Mouse (Mus musculus) layer of hippocampus, postnatal 36 days (tissue): ENCODE data around the gene Tars2. TPM values are rescaled to one million over a fixed set of nuclear protein-coding genes. Genes with fewer than 3 reads are reported as not detected.
A peak's percentile ranks its signal among the peaks of the same experiment; 100 is the strongest.

Experiments used
- DNase-seq, 2 experiments: peaks; one replicate each; pipeline ENCODE4 v3.0.0; 2022
- total RNA-seq, 2 experiments: library from RNA; stranded (reverse); gene quantifications; 2 replicates each; pipeline ENCODE4 v1.2.3; 2021

Tars2 gene
- total RNA-seq, 2 experiments from 2014 or later = 39.4 to 51.2 TPM

DNA sequence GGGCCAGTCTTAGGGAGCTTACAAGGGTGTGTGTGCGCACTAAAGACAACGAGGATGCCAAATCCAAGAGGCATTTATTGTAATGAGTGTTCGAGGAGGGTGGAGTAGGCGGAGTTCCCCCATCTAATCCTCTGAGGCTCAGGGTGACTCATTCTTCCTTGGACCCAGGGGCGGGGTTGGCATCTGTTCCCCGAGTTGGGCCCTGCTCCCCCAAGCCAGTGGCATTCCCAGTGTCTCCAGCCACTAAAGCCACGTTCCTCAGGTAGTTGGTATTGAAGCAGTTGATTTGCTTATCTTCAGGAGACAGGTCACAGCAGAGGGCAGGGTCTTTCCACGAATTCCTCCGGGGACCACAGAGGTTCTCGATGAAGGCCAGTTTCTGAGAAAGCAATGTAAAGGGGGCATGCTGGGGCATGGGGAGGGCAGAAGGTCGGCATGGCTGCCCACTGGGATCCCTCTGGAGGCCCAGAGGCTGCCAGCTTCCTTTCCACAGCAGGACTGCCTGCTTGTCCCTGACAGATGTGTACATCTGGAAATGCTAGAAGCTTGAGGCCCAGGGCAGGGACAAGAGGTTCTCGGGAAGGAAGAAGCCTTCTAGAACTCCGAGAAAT is 25.8 kb downstream of the Tars2 start:
- no peak for DNase-seq

DNA sequence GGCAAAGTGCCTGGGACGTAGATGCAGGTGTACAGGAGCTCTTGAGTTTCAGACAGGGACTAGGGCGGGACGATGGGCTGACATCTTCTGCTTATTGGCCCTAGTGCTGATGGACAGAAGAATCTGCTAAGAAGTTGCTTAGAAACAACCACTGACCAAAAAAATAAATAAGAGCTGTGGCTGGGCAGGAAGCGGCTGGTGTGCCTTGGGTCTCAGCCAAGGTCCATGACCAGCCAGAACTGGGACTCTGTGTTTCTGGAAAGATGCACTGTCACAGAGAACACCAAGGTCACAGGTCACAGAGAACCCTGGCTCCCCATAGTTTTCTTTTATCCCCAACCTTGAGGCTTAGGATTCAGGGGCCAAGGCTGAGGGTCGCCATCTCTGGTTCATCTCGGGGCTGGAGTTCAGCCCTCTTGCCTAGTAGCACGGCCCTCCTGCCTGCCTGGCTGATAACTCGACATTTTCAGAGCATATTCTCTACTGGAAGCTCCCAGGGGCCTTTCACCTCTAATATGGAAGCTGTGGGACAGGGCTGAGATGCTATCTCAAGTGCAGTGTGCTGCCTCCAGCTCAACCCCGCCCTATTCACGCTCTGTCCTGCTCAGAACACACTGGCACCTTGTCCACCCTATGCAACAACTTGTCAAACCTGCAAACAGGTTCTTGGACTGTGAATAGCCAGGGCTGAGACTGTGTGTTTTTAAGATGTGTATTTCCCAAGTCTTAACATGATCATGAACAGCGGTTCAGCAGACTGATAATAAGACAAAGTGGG is 27.1 kb downstream of the Tars2 start:
- no peak for DNase-seq

DNA sequence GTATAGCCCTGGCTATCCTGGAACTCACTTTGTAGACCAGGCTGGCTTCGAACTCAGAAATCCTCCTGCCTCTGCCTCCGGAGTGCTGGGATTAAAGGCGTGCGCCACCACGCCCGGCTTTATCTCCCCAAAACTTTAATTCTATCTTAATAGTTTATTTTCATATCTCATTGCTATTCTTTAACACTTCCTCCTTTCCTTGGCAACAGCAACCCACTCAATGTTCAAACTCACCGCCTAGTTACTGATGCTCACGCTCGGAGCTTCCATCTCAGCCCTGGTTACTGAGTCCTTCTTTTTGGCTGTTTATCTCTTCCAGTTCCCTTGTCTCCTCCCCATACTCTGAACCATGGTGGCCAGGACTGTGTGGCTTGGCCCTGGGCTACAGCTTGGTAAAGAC is 27.7 kb downstream of the Tars2 start:
- DNase-seq = no peak

DNA sequence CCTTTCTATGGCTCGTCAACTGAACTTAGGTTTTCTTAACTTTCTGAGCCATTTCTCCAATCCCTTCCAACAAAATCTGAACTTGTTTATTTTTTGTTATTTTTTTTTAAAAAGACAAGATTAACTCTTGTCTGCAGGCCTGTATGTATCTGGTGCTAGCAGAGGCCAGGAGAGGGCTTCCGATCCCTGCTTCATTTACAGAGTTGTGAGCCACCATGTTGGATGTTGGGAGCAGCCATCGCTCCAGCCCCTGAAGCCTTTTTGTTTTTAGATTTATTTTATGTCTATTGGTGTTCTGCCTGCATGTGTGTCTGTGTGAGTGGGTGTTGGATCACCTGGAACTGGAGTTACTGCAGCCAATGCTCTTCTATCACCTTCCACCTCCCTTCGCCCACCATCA is 28.2 kb downstream of the Tars2 start:
- no peak for DNase-seq

DNA sequence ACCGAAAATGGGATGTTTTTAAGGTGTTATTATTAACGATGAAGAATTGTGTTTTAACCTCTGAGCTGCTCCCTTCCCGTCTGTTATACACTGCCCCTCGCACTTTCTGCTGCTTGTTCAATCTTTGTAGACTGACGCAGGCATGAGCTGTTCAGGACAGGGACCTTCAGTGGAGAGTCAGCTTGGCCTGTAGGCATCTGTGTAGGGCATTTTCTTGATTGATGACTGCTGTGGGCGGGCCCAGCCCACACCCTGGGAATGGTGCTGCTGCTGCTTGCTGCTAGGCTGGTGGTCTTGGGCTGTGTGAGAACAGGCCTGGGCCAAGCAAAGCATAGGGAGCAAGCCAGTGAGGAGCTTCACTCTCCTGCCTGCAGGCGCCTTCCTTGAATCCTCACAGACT is 29.6 kb downstream of the Tars2 start:
- DNase-seq = no peak

DNA sequence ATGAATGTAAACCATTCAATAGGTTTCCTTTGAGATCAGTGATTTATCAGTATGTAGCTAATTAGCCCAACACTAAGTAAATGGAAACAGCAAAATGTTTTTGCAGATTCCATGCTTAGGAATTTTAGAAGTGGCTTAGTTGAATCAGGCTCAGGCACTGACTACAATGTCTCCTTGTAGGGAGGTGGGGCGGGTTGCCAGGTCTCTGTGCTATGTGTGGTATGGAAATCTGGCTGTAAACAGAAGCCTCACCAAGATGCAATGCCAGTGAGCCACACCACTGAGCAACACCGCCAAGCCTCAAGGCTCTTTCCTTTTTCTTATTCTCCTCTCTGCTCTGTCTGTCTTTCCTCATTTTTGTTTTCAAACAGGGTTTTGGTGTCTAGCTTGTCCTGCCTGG is 31.1 kb downstream of the Tars2 start:
- DNase-seq = no peak

DNA sequence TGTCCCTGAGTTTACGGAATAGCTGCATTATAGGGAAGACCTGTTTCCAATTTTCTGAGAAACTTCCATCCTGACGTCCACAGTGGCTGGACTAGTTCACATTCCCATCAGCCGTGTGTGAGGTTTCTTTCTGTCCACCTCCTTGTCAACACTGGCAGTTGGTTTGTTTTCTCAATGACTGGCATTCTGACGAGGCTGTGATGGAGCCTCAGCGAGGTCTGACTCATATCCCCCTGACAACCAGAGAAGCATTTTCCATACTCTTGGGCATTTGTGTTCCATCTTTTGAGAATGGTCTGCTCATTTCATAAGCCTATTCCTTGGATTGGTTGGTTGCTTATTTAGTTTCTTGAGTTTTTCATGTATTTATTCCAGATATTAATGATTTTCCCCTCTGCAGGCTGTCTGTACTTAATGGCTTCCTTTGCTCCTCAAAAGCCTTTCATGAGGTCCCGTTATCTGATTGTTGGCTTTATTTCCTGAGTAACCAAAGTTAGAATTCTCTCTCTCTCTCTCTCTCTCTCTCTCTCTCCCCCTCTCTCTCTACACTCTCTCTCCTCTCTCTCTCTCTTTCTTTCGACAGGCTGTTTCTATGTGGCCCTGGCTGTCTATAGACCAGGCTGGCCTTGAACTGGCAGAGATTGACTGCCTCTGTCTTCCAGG is 33.2 kb downstream of the Tars2 start:
- no peak for DNase-seq

DNA sequence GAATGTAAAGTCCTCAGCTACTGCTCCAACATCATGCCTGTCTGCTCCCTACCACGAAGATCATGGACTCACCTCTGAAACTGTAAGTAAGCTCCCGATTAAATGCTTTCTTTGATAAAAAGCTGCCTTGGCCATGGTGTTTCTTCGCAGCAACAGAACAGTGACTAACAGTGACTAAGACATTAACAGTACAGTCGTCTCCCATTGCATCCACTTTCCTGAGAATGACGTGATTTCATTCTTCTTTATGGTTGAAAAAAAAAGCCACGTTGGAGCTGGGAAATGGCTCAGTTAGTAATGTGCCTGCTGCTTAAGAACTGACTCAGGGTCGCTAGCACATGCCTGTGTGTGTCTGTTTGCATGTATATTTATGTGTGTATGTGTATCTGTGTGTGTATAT is 34.1 kb downstream of the Tars2 start:
- DNase-seq = no peak

DNA sequence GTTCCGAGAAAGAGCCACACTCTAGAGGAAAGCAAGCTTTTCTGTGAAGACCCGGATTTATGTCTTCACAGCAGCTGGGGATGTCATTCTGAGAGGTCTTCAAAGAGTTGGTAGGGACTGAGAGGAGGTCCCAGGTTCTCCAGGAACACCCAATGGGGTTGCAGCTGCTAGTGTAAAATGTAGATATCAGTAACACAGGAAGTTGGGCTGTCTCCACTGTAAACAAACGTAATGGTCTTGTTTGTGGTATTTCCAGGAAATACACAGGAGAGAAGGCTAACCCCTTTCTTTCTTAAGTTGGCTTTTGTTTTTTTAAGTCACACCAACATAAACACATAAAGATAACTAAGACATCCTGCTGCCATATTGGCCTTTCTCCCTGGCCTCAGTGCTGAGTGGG is 37.6 kb downstream of the Tars2 start:
- DNase-seq = no peak

DNA sequence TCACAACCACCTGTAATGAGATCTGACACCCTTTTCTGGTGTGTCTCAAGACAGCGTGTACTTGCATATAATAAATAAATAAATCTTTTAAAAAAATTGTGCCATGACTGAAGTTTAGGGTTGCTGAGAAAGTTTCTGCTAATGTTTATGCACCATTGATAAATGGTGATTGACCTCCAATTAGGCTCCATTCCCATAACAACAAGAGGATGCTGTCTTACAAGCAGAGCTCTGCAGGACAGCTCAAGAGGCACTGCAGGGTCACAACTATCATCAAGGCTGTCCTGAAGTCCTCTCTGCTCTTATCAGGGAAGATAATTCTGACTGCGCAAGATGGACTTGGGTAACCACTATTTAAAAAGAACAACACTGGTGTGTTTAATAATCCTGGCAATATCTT is 41.9 kb downstream of the Tars2 start:
- DNase-seq = no peak

DNA sequence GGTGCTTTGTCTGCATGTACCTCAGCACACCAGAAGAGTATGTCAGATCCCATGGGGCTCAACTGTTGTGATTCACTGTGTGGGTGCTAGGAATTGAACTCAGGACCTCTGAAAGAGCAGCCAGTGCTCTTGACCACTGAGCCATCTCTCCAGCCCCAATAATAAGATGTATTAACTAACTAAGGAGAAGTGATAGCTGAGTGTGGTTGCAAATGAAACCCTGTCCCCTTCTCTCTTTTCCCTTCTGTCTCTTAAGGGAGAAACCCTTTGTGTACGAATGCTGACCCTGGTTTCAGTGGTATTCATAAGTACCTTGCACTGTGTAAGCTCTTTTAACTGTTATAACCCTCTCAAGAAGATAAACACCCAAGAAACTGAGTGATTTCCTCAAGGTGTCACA is 43.9 kb downstream of the Tars2 start:
- no peak for DNase-seq

DNA sequence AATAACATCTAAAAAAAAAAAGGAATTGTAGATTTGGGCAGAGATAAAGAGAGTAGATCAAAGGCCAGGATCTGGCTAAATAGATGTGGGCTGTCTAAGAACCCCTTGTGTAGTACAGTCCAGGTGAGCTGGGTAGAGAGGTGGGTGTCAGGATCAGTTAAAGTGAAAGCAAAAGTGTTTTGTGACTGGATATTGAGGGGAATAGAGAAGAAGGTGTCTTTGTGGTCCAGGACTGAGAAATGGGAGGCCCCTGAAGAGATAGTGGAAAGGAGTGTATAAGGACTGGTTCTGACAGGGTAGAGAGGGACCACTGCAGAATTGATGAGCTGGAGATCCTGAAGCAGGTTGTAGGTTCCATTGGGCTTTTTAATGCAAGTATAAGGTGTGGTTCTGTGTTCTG is 50.0 kb downstream of the Tars2 start:
- no peak for DNase-seq

DNA sequence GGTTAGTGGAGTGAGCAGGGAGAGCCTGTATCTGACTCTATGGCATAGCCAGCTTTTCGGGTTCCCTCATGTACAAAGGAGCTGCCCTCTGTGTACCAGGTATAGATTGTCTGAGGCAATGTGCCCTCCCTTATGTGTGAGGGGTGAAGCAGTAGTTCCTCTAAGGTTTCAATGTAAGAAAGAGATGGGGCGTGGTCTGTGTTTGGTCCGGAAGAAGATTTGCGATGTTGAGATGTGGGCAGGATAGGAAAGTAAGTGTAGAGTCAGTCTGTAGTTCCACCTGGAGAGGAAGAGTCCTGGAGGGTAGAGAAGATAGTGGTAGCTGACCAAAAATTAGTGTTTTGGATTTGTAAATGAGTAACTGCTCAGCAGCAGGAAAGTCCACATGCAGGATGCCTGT is 51.0 kb downstream of the Tars2 start:
- no peak for DNase-seq

DNA sequence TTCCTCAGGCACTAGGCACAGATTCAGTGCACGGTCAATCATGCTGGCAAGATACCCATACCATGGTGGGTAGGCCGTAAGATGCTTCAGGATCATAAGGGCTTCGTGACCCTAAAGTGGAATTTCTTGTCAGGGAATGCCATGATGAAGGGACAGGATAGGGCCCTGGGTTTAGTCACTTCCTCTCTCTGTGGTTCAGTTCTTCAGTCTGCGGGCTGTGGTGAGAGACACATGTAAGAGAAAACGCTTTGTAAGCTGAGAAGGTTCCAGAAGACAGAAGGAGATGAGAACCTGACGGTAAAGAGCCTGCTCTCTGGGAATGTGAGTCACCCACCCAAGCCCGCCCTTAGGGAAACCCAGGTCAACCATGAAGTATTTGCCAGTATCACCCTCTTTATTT is 52.5 kb downstream of the Tars2 start:
- no peak for DNase-seq

DNA sequence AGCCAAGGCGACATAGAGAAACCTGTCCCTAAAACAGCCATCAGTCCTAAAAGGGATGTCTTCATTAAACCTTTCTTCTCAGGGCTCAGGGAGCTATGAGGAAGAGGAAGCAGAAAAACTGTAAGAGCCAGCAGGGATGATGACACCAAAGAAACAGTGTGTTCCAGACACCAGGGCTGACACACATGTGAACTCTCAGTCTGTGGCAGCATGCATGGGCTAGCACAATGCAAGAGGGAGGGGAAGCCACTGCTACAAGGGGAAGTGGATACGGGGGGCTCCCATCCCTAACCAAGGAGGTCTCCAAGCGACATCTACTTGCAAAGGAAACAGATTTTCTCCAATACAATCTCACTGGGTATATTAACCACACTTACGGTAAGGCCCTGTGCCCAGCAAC is 53.7 kb downstream of the Tars2 start:
- DNase-seq = no peak

DNA sequence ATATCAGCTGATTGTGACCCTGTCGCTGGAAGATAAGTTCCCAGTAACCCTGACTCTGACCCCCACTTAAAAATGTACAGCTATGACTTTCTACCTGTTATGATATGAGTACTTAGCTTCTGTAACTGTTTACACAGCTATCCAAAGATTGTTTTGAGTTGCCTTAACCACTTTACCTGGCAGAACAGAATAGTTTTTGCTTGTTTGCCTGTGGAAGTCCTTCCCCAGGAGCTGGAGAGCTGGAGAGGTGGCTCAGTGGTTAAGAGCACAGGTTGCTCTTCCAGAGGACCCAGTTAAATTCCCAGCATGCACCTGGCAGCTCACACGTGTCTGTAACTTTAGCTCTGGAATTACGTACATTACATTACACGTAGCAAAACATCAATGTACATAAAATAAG is 55.4 kb downstream of the Tars2 start:
- DNase-seq = no peak

DNA sequence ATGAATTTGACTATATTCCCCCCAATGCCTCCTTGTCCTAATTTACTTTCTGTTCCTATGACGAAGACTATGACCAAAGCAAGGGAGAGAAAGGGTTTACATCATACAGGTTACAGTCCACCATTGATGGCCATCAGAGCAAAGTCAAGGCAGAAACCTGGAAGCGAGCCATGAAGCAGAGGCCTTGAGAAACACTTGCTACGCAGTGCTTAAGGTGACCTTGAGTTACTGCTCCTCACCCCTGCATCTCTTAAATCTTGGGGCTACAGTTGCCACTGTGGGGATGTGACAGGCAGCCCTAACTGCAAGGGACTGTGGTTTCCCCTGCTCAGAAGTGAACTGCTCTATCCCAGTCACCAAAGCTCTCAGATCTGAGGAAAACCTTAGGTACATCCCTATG is 56.7 kb downstream of the Tars2 start:
- no peak for DNase-seq

DNA sequence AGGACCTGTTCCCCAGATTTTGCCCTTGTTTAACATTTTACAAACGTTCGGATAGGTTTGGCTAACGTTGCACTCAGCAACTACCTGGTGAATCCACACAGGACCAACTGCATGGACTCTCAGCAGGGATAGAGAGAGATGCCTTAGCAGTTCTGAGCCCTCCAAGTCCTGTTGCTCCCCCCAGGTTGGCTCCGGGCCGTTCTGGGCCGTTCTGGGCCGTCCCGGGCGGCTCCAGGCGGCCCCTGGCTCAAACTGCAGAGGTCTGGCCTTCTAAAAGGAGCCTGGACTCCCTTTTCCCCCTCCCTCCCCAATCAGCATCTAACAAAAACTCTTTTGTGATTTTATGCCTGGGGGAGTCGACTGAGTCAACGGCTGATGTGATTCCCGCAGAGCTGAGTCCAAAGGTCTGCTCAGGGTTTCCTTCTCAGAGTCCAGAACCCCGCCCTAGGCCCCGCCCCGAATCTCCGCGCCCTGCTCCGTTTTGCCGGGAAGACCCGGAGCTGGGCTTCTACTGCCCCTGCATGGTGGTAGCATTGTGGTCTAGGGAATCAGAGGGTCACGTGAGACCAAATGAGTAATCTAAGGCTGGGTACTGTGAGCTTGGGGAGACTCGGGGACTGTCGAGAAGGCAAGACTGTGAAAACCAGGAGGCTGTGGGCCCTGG is 58.0 kb downstream of the Tars2 start:
- peak; percentile 23 to 42 for DNase-seq

DNA sequence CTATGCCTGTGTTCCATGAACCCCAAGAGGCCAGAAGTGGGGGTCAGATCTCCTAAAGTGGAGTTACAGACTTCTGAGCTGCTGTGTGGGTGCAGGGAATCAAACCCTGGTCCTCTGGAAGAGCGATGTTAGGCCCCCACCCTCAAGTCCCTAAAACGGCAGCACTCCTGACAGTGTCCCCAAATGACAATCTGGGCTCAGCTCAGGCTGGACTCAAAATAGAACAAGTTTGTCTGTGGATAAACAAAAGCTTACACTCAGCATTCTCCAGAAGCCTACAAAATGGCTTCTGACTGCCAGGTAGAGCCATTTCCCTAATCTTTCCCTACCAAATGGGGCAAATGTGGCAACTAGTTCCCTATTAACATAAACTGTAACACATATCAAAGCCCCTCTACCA is 58.9 kb downstream of the Tars2 start:
- no peak for DNase-seq

DNA sequence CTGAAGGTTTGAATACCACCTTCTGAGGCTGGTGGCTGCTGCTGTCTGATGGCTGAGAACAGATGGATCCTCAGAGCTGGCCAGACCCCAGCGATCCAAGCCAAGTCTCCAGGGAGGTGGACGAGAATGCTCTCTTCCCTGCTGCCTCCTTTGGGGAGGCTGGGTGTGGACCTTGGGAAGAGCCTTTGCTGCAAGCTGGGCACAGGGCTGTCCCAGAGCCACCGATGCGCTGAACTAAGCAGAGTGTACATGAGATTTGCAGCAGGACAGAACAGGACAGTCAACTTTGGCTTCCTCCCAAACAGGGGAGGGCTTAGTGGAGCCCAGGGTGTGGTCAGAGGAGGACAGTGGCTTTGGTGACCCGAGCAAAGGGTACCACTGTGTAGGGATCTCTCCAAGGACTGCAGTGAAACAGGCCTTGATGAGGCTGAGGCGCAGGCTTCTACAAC is 59.7 kb downstream of the Tars2 start:
- no peak for DNase-seq

DNA sequence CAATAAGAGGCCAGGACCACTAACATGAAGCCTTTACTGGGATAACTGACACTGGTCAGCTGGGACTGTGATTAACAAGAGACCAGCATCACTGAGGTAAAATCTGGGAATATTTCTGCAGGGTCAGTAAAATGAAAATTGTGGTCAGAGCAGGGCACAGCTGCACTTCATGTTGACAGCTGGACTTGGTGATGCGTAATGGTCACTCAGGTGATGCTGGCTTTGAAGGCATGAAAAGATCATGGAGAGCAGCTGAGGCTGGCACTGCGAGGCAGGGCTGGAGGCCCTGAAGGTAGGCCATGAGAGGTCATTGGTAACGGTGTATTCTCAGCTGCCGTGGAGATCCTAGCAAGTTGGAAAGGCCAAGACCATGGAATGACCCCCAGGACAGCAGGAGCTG is 61.7 kb downstream of the Tars2 start:
- DNase-seq = no peak

DNA sequence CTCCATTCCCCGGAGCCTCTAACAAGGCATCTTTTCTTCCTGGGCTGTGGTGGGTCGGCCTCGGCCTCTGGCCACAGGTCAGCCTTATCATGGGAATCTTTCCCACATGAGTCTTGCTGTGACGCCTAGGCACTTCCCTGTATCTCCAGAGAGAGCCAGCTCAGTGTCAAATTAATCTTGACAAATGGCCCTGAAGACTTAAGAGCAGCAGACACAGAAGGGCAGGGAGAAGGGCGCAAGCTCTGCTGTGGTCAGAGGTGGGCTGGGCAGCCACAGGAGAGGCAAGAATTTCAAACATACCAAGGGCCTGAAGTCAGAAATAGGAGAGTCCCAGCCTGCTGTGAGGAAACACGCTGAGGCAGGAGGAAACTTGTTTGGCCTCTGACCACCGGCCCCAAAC is 63.6 kb downstream of the Tars2 start:
- no peak for DNase-seq

DNA sequence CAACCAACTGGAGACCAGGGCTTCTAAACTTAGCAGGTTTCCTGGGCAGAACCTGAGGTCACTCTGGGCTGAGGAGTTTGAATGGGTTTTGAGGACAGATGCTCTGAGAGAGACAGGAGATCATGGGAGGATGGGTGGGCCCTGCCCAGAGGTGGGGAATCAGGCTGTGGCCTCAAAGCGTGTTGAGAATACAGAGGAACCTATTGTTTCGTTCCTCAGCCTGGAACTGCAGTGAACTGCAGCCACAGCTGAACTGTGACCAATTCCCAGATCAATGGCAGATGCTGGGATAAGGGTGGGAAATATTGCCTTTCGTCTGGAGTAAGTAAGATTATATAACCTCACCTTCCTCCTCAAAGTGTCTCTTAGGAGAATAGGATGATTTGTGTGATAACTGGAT is 64.2 kb downstream of the Tars2 start:
- DNase-seq = no peak
